Mouse (Mus musculus): ENCODE results near the gene Rbpjl. TPM values are rescaled to one million over a fixed set of nuclear protein-coding genes. Genes with fewer than 3 reads are reported as not detected.

Rbpjl gene
- total RNA-seq, 2 experiments from 2014 or later: 0.41 to 0.91 TPM

GRCm38 (mm10) chr2:164389499-164389898, 13.4 kb upstream of the Rbpjl start:
- peak; percentile 88 for DNase-seq (ENCODE audit: low spot score in 2 of 2)

DNA sequence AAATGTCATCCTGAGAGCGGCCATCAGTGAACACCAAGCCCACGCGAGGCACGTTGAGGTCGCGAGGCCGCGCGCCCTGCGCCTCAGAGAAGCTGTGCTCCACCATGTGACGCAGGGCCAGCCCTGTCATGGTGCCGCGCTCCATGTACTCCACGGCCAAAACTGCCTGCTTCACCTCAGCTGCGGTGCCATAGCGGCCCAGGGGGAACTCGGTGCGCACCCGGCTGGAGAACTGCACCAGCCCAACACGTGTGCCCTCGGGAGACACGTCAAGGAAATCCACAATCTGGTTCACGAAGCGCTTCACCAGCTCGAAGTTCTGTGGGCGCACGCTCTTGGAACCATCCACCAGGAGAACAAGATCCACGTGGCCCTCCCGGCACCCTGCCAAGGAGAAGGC, 9.8 kb upstream of the Rbpjl start:
- no peak for DNase-seq (ENCODE audit: low spot score in 2 of 2)

DNA sequence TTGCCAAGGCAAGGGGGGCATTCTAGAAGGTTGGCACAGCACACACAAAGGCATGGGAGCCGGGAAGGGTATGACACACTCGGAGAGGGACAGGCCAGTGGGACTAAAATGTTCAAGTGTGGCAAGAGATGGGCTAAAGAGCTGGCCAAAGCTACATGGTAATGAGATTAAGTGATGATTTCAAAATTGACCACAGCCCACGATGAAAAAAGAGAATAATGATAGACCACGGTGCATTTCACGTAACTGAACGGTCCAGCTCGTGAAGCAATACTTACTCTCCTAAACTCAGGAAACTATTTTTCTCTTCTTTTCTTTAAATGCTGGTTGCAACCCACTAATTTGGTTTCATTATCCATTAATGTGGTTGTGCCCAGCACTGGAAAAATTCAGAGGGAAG, 6.9 kb upstream of the Rbpjl start:
- DNase-seq (ENCODE audit: low spot score in 2 of 2): no peak

DNA sequence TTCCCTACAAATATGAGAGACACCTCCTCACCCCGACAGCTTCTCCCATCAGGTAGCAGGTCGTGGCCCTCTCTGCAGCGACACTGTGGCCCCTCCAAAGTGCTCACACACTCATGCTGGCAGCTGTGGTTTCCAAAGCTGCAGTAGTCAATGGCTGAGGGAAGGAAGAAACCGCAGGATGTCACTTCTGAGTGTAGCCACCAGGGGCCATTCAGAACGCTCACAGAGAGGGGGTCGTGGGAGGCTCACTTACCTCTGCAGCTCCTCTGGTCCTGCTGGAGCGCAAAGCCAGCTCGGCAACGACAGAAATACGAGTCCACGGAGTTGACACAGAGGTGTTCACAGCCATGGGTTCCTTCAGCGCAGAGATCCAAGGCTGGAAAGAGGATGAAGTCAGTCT, 6.0 kb upstream of the Rbpjl start:
- DNase-seq (ENCODE audit: low spot score in 2 of 2): no peak

DNA sequence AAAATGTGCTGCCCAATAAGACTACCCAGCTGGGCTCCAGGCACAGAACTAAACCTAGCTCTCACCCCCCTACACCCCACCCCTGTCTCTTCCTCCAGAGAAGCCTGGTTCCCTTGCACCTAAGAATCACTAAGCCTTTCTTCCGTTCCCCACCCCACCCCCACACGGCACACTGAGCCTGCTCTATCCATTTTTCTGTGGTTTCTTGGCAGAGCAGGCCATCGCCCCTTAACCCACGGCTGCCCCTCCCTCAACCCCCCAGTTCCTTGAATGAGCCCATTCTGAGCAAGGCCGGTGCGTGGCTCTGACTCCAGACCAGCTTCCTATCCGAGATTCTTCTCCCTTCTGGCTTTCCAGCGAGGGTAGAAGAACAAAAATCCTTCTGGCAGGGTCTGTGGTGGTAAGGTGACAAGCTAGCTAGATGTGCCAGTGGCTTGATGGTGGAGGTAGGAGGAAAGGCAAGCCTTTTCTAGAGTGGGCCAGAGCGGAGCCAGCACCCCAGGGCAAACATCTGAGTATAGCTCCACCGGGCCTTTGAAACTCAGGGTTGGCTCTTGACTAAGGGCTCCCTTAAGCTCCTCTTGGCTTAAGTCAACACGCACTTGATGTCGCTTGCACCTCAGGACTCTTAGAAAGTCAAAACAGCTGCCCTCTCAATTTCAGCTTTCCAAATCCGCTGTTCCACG, 598 bp downstream of the Rbpjl start:
- peak in 1 of 2 experiments; percentile 59 for DNase-seq (ENCODE audit: low spot score in 2 of 2)

- no peak for DNase-seq (ENCODE audit: low spot score in 2 of 2)
Observed at GRCm38 (mm10) chr2:164404082-164404990, 1.4 kb downstream of the Rbpjl start.

- DNase-seq (ENCODE audit: low spot score in 2 of 2): no peak
Observed at GRCm38 (mm10) chr2:164405060-164405459, 2.1 kb downstream of the Rbpjl start, which contains the start of gene Matn4. TSS of gene Matn4 (minus strand) at chr2:164405160.

DNA sequence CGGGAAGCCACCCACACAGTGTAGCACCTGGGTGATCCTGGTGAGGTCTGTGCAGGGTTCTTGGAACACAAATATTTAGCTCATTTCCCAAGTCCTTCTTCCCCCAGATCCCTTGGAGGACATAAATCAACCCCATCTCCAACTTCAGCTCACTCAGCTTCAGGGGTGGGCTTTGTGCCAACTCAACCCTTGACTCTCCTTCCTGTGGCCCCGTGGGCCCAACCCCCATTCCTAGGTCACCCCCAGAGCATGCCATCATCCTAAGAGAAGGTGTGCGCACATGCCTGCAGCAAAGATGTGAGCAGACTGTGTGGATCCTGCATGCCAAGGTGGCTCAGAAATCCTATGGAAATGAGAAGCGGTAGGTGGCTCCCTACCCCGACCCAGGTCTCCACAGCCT, 2.6 kb downstream of the Rbpjl start:
- no peak for DNase-seq (ENCODE audit: low spot score in 2 of 2)

DNA sequence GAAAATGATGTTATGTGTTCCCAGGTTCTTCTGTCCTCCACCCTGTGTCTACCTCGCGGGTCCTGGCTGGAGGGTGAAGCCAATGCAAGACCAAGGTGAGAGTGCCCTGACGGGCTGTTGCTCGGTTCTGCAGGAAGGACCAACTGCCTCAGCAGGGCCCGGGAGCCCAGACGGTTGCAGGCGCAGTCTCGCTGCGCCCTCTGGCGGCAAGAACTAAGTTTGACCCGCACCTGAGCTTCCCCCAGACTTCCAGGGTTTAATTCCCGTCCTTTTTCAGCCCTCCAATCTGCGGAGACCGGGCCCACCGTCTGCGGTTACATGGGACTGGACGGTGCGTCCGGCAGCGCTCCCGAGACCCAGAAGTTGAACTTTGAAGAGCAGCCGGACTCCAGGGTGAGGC, 4.8 kb downstream of the Rbpjl start:
- peak; percentile 66 to 74 for DNase-seq (ENCODE audit: low spot score in 2 of 2)

DNA sequence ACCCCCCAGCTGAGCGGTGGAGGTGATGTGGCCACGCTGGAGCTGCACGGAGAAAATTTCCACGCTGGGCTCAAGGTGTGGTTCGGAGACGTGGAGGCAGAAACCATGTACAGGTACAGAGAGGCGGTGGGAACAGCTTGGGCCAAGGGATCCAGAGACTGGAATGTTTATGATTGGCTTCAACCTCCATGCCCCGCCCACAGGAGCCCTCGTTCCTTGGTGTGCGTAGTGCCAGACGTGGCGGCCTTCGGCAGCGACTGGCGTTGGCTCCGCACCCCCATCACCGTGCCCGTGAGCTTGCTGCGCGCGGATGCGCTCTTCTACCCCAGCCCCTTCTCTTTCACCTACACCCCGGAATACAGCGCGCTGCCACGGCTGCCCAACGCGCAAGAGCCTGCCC, 11.2 kb downstream of the Rbpjl start:
- no peak for DNase-seq (ENCODE audit: low spot score in 2 of 2)

GRCm38 (mm10) chr2:164414581-164414980, 11.6 kb downstream of the Rbpjl start:
- no peak for DNase-seq (ENCODE audit: low spot score in 2 of 2)

DNA sequence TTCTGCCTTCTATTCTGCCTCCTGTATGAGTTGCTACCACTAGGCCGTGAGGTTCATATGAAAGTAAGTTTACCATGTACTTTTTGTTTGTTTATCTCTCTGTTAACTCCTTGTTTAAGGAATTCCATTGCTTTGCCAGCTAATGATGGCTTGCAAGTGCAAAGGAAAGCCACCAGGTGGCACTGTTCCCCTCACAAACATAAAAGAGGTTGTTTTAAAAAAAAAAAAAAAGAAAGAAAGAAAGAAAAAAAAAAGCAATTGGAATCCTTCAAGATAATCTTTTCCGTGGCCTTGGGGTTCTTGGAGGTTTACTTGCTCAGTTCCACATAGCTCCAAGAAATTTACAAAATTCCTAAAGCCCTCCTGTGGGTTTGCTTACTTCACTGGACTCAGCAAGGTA, 14.3 kb downstream of the Rbpjl start:
- no peak for DNase-seq (ENCODE audit: low spot score in 2 of 2)

- no peak for DNase-seq (ENCODE audit: low spot score in 2 of 2)
Observed at GRCm38 (mm10) chr2:164418308-164418875, 15.5 kb downstream of the Rbpjl start.

DNA sequence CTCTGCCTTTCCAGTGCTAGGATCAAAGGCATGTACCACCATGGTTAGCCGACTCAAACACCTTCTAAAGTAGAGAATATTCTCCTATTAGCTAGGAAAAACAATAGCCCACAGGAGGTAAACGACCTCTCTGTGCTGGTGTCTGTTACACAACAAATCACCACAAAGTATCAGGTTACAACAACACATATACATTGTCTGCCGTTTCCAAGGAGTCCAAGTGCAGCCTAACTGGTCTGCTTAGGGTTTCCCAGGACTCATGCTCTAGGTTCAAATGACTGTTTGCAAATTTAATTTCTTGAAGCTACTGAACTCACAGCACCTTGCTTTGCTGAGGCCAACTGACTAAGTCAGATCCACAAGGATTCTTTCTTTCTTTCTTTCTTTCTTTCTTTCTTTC, 16.5 kb downstream of the Rbpjl start:
- no peak for DNase-seq (ENCODE audit: low spot score in 2 of 2)

DNA sequence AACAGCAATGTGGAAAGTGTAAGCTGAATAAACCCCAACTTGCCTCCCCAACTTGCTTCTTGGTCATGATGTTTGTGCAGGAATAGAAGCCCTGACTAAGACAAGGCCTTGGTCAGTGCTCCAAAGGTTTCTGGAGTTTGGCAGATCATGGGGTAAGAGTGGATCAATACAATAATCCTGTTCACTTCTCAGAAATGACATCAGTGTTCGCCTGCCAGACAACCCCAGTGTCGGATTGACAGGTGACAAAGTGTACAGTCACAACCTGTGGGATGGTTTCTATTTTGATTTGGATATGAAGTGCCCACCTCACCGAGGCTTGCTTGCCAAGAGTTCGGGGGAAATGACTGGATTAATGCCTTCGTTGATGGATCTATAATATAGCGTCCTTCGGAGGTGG, 18.4 kb downstream of the Rbpjl start:
- DNase-seq (ENCODE audit: low spot score in 2 of 2): no peak

DNA sequence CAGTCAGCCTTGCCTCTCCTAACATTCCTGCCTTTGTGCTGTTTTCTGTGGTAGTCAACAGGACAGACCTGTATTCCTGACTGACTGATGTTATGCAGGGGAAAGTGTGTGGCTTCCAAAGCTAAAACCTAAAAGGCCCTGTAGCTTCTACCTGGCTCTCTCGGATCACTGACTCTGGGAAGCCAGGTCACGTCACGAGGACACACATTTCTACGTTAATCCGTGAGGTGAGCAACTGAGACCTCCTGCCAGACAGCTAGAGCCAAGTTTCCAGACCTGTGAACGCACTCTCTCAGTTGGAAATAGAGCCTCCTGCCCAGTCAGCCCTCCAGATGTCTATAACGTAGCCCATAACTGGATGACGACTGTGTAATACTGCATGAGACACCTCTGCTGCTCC, 19.0 kb downstream of the Rbpjl start:
- DNase-seq (ENCODE audit: low spot score in 2 of 2): no peak

- no peak for DNase-seq (ENCODE audit: low spot score in 2 of 2)
Observed at GRCm38 (mm10) chr2:164422675-164423393, 19.9 kb downstream of the Rbpjl start.

GRCm38 (mm10) chr2:164423464-164423863, 20.5 kb downstream of the Rbpjl start:
- peak in 1 of 2 experiments; percentile 61 for DNase-seq (ENCODE audit: low spot score in 2 of 2)

DNA sequence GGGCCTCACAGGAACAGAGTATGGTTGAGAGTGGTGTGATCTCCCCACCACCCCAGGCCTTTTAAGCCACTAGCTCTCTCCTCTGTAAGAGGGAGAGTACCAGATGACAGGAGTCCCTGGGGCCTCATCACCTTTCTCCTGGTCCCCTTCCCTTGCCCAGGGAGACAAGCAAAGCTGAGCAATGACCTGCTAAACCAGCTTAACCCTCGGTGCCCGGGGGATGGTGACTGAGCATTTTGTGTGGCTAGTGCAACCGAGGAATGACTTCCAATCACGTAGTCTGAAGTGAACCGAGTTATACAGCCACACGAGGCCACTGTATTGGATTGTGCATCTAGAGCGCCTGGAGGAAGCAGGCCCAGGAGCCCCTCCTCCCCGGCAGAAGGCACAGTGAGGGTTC, 21.5 kb downstream of the Rbpjl start:
- no peak for DNase-seq (ENCODE audit: low spot score in 2 of 2)

- DNase-seq (ENCODE audit: low spot score in 2 of 2): no peak
Observed at GRCm38 (mm10) chr2:164425401-164425800, 22.5 kb downstream of the Rbpjl start.

DNA sequence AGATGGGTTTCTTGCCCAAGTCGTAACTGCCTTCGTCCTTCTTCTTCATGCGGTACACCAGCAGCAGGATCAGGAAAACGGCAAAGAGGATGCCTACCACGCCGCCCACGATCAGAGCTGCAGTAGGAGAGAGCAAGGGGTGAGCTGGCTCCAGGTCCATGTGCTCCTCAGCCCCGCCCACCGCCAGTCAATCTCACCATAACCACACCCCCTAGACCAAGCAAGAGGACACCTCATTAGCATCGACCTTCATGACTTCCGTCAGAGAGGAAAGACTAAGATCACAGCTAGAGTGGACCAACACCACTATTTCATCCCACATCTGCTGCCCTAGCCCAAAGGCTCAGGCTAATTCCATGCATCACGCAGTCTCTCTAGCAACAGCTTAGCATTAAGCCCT, 23.2 kb downstream of the Rbpjl start:
- DNase-seq (ENCODE audit: low spot score in 2 of 2): no peak

All from layer of hippocampus, postnatal 14 days (tissue).